Mouse (Mus musculus) heart, adult 2 months (tissue): ENCODE measurements at regions not wholly inside any gene's neighbourhood (a gene's known extent, or its start where the extent isn't known, plus 50 kb on each side); places are given as distances from the start of the nearest gene placed in this dataset.
A peak's percentile ranks its signal among the peaks of the same experiment; 100 is the strongest.

Experiments
- CTCF ChIP-seq: fragments of 200-600 bp; IDR thresholded peaks from 2 replicates; pipeline ENCODE4 v1.8.1; 2022; ENCODE audit warnings: antibody characterized with exemption, mild to moderate bottlenecking, moderate library complexity
- POLR2A ChIP-seq: fragments of 200-500 bp; IDR thresholded peaks from 2 replicates; pipeline ENCODE4 v1.6.1; 2011; ENCODE audit warnings: mild to moderate bottlenecking, low read depth, low read length, control low read depth; ENCODE audit not compliant: insufficient read depth

- TF ChIP-seq POLR2A, result no peak
- TF ChIP-seq CTCF, result peak; percentile 72
These were observed 116.9 kb downstream of the Tex29 start for GRCm38 (mm10) chr8:11957046-11957783.
